Mouse (Mus musculus): Measurements from ENCODE around the gene Pabpc1l.

- TF ChIP-seq CTCF (IDR thresholded peaks at IDR 0.05; ENCODE audit: extremely low read depth, insufficient read depth, low read length) (no peak), POLR2A (IDR thresholded peaks at IDR 0.05; ENCODE audit: extremely low read depth, insufficient read depth, low read length) (no peak)
These were observed 18.3 kb upstream of the Pabpc1l start for GRCm38 (mm10) chr2:164006932-164007331.
